Mouse (Mus musculus): ENCODE measurements around the gene Nkain2.
"Not testable (repeated sequence)": the region's sequence is repeated elsewhere in the genome, so short reads cannot be mapped to it uniquely, and the experiment has no call there.

Gene Nkain2

GRCm38 (mm10) chr10:32058251-32058650, 832.0 kb downstream of the Nkain2 start:
- no peak for DNase-seq (ENCODE audit: low spot score)

GRCm38 (mm10) chr10:32052546-32053295, 837.5 kb downstream of the Nkain2 start:
- DNase-seq (ENCODE audit: low spot score), result no peak

GRCm38 (mm10) chr10:32052045-32052444, 838.2 kb downstream of the Nkain2 start:
- DNase-seq (ENCODE audit: low spot score), result no peak

- DNase-seq (ENCODE audit: low spot score), result no peak
These were observed 860.3 kb downstream of the Nkain2 start for GRCm38 (mm10) chr10:32029996-32030395.

GRCm38 (mm10) chr10:32018385-32018784, 871.9 kb downstream of the Nkain2 start:
- no peak for DNase-seq (ENCODE audit: low spot score)

GRCm38 (mm10) chr10:32001216-32001753, 889.0 kb downstream of the Nkain2 start:
- DNase-seq (ENCODE audit: low spot score), result no peak

GRCm38 (mm10) chr10:31993205-31993604, 897.1 kb downstream of the Nkain2 start:
- DNase-seq (ENCODE audit: low spot score), result no peak

GRCm38 (mm10) chr10:31978387-31978786, 911.9 kb downstream of the Nkain2 start:
- DNase-seq (ENCODE audit: low spot score), result no peak

GRCm38 (mm10) chr10:31947178-31947726, 943.0 kb downstream of the Nkain2 start:
- DNase-seq (ENCODE audit: low spot score), result no peak

GRCm38 (mm10) chr10:31931961-31932360, 958.3 kb downstream of the Nkain2 start:
- no peak for DNase-seq (ENCODE audit: low spot score)

- DNase-seq (ENCODE audit: low spot score), result no peak
These were observed 962.6 kb downstream of the Nkain2 start for GRCm38 (mm10) chr10:31927657-31928056.

- not testable (repeated sequence) for DNase-seq (ENCODE audit: low spot score)
These were observed 969.4 kb downstream of the Nkain2 start for GRCm38 (mm10) chr10:31920901-31921300.

GRCm38 (mm10) chr10:31907488-31907887, 982.8 kb downstream of the Nkain2 start:
- no peak for DNase-seq (ENCODE audit: low spot score)

- DNase-seq (ENCODE audit: low spot score), result no peak
These were observed 990.8 kb downstream of the Nkain2 start for GRCm38 (mm10) chr10:31899501-31899900.

GRCm38 (mm10) chr10:31873323-31873895, 1016.9 kb downstream of the Nkain2 start:
- no peak for DNase-seq (ENCODE audit: low spot score)

- DNase-seq (ENCODE audit: low spot score), result no peak
These were observed 1022.0 kb downstream of the Nkain2 start for GRCm38 (mm10) chr10:31868275-31868674.

GRCm38 (mm10) chr10:31827041-31827440, 1063.2 kb downstream of the Nkain2 start:
- no peak for DNase-seq (ENCODE audit: low spot score)

GRCm38 (mm10) chr10:31812543-31812942, 1077.7 kb downstream of the Nkain2 start:
- DNase-seq (ENCODE audit: low spot score), result no peak

GRCm38 (mm10) chr10:31742443-31743057, 1147.7 kb downstream of the Nkain2 start:
- DNase-seq (ENCODE audit: low spot score), result peak; percentile 55

GRCm38 (mm10) chr10:31728036-31728435, 1162.2 kb downstream of the Nkain2 start:
- no peak for DNase-seq (ENCODE audit: low spot score)

GRCm38 (mm10) chr10:31647270-31647669, 1243.0 kb downstream of the Nkain2 start:
- DNase-seq (ENCODE audit: low spot score), result no peak

- no peak for DNase-seq (ENCODE audit: low spot score)
These were observed 1244.2 kb downstream of the Nkain2 start for GRCm38 (mm10) chr10:31646083-31646482.
